Mouse (Mus musculus) Muller cell, postnatal 12 days (primary cell): ENCODE results near the gene Trip10.

Source experiments
- DNase-seq: peaks from one replicate; pipeline ENCODE4 v3.0.0-alpha.2; 2015; ENCODE audit errors: inconsistent ontology term

The Trip10 gene

DNA sequence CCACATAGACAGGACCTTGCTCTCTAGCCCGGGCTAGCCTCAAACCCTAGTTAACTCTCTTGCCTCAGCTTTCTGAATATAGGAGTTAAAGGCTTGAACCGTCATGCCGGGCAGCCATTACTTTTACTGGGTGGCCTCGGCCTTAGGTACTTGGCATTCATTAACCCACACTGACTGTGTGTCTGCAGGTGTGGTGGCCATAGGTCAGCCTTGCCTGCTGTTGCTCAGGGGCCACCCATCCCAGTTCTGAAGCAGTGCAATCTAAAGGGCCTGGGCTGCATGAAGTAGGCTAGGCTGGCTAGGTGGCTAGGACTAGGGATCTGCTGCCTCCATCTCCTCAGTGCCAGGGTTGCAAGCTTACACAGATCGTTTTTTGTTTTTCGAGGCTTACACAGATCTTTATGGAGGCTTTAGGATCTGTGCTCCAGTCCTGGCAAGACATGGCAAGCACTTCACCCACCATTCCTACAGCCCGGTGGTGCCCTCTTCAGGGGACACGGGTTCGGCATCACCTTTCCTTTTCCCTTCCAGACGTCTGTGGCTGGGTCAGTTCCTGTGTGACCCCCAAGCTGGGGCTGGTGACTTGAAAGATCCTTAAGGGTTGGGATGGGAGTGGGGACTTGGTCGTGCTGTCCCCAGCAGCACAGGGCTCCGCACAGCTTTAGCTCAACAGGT is 14.9 kb upstream of the Trip10 start:
- no peak for DNase-seq

DNA sequence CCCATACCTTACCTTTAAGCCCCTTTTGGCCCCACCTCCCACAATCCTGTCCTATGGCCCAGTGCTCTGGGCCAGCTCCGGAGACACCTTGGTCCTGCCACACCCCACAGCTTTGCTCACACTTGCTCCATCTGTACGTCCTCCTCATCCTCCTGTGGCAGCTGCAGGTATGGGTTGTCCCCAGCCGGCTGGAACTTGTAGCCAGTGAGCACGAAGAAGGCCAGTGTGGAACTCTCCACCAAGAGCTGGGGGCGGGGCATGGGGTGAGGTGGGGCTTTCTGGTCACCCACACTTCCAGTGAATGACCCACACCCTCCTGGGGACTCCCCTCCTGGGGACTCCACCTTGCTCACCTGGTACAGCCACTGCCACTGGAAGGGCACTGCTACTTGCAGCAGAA is 13.5 kb upstream of the Trip10 start:
- DNase-seq = no peak

DNA sequence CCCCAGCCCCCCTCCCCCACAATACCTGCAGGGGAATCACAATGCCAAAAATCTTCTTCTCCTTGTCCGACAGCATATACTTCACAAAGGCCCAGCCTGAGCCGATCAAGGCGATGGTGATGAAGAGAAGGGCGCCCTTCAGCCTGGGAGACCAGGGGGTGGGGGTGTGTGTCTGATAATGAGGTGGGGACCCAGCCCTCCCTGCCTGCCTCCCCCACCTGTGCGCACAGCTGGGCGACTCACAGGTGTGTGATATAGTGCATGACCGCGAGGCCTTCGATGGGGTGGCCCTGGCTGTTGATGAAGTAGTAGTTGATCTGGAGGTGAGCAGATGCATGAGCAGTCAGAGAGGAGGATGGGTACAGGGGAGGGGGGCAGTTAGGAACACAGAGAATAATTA is 12.1 kb upstream of the Trip10 start:
- DNase-seq = no peak

DNA sequence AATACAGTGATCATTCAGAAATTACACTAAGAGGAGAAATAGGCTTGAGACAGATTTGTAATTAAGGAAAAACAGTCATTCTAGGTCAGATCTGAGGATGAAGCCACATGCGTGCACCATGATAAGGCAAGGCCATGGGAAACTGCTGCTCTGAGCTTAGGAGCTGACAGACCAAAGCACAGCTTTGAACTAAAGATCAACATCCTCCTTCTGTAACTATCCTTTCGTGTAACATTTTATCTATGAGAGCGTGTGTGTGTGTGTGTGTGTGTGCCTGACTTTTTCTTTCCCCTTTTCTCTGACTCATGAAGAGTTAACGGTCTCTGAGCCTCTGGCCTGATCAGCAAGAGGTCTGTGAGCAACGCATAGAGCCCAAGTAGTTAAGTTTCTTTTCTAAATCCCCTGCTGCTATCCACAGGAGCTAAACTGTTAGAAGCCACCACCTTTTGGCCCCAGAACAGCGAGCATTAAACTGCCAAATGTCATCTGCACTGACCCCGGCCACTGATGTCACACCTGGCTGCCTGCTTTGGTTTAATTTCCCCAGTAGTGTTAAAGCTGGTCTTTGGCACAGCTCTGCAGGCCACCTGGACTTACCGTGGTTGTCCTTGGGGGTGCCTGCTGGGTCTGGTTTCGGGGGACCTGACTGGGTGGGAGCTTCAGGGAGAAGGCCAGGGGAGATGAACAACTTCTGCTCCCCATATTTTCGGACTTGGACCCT is 5.4 kb upstream of the Trip10 start:
- no peak for DNase-seq

DNA sequence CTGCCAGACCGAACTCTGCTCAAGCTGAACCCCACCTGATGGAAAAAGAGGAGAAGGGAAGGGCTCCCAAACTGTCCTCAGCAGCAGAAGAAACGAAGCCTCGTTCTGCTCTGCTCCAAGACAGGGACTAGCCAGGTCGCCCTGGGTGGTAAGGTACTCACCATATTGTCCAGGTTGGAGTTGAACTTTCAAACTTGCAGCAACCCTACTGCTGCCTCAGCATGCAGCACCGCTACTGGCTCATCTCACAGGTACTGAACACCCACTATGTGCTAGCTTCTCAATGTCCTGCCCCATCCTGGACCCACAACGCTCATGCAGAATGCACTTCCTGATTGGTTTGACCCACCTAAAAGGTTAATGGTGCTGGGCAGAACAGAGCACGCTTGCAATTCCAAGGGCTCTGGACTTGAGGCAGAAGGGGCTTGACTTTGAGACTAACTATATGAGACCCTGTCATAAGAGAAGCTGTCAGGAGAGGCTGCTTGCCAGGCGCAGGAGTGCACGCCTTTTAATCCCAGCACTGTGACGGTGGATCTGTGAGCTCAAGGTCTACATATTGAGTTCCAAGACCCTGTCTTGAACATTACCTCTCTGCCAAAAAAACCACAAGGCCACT is 3.8 kb upstream of the Trip10 start:
- DNase-seq = no peak

DNA sequence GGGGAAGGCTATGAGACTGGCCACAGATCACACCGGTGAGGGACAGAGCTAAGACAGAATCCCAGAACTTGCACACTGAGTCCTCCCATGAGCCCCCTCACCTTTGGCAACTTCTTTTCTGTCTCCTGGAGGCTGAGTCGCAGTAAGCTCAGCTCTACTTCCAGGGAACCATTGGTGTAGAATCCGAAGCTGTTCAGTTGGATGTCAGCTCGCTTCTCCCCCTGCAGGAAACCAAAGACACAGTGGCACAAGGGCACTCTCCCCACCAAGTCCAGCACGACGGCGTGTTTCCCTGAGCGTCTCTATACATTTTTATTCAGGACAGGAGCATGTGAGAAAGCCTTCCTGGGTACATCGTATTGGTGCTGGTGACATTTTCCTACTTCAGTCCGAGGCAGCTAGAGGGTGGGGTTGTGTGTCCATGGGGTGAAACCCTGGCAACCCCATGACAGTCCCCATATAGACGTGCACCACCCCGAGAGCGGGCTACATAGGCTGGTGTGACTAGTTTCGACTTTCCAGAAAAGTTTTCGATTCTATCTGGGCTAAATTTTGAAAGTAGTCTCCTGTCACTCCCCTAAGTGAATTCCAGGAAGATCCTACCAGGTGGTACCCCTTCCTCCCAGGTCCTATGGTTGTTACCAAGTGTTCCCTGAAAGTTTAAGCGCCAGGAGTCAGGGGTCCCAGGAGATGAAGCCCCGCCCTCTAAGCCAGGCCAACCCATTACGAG is 2.4 kb upstream of the Trip10 start:
- DNase-seq = no peak

DNA sequence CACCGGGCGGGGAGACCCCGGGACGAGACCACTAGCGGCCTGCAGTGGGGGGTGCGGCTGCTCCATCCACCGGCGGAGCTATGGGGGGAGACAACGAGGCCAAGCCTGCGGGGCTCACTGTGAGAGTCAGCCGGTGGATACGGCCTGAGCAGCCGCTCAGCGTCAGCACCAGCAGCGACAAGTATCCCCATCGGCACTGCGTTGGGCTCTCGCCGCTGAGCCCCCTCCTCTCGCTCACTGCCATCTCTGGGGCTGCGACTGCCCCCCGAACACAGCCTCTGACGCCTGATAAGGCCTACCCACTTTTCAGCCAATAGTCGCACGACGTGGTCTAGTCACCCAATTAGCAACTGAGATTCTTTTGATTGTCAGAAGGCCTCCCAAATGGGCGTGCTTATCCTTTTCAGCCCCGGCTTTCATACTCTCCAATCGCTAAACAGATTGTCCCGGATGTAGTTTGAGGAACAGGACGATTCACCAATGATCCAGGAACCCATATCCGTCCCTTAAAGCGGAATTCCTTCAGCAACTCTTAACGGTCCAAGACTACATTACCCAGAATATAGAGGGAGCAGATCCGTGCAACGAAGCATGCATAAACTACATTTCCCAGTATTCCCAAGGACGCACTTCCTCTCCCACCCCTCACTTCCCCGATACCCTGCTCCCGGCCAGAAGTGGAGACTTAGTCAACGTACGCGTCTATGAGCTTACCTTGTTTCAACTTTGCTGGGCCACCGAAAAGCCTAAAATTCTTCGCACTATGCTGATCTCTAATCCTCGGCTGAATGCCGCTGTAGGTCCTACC is 1.7 kb upstream of the Trip10 start:
- peak; percentile 98 for DNase-seq

DNA sequence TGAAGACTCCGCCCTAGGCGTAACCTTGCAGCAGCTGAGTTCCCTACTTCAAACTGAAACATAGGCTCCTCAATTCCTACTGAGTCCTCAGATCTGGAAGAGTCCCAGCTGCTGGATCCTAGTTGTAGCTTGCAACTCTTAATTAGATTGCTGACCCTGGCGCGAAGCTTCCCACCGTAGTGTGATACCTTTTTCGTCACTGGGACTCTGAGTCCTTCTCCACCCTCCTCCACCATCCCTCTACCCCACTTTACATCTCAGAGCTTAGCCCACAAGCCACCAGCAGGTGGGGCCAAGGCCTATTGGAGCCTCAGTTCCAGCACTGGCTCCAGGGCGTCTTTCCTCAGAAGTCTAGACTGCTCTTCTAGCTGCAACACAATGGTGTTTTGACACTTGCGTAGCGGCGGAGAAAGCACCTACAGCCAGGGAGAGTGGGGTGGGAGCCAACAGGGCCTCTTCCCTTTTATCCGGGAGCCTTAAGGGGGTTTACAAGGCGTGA is 1.0 kb upstream of the Trip10 start, which contains the start of gene Gpr108:
Gpr108 (minus strand) TSS at position 246 of the 499 bp plus-strand sequence.
- DNase-seq = peak; percentile 92

DNA sequence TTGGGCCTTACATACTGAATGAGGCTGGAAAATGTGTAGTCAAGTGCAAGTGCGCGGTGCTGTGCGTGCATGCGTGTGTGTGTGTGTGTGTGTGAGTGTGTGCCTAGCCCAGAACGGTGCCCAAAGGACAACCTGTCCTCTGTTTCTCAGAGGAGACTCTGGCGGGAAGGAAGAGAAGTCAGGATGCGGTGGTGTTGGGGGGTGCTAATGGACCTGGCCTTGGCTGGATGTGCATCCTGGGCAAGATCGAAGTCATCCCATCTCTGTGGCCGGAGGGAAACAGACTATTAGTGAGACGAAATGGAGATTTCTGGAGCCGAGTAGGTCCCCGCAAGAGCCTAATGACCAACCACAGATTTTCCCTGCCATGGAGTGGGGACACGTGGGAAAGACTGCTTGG is 484 bp upstream of the Trip10 start:
- DNase-seq = no peak

DNA sequence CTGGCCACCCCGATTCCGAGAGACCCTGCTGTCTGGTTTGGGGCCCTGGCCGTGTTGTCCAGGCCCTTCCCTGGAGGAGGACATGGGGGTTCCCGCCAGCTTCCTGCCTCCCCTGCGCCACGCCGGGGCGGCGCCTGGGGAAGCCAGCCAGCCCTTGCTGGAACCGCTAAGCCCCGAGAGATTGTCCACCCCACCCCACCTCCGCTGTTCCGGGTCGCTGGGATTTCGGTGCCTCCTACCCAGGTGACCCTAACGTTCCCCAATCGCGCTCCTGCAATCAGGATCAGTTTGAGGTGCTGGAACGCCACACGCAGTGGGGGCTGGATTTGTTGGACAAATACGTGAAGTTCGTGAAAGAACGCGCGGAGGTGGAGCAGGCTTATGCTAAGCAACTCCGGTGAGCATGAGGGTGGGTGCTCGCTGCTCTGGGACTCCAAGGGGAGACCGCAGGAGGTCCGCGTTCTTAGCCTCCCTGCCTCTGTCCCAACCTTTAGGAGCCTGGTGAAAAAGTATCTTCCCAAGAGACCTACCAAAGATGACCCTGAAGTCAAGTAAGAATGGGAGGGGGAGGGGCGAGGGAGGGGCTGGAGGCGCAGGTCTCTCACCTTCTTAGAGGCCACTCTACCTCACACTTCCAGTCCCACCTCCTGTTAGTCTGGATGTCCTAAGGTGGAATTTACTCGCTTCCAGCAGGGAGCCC is 1.4 kb downstream of the Trip10 start:
- DNase-seq = peak; percentile 59

DNA sequence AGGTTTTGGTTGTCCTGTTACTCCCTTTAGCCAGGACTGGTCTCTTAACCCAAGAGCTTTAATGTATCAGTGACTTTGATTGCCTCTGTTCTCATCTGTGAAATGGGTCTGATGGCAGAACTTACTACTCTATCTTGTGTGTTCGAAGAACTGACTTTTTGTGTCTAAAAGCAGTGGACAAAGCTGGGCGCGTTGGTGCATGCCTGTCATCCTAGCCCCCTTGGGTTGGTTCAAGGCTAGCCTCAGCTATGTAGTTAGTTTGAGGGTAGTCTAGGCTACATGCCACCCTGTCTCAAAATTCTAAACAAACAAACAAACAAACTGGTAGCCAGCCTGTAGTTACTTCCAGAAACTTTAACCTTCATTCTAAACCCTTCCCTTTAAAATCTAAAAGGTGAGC is 2.2 kb downstream of the Trip10 start:
- DNase-seq = no peak

DNA sequence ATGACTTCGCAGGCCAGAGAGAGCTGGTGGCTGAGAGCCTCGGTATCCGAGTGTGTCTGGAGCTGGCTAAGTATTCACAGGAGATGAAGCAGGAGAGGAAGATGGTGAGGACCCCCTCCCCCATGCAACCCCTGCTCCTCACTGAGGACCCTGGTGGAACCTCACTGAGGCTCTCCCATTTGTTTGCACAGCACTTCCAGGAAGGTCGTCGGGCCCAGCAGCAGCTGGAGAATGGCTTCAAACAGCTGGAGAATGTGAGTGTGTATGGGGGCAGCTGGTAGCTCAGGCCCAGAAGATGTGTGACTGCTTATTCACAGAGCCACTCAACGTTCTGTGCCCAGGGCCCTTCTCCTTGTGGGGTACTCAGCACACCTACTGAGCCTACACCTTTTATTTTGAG is 4.1 kb downstream of the Trip10 start:
- DNase-seq = no peak

DNA sequence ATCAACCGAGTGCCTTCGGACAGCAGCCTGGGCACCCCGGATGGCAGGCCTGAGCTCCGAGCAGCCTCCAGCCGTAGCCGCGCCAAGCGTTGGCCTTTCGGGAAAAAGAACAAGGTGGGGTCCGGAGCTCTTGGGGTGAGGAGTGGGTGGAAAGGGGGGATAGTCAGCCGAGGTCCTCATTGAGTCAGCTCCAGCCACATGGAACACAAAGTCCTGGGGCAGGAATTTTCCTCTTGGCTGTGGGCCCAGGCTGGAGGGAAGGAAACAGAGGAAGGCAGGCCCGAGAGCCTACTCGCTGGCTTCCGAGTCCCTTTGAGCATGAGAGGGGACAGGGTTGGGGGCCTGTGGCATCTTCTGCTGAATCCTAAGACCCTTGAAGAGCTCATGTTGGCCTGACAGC is 6.1 kb downstream of the Trip10 start:
- DNase-seq = no peak

DNA sequence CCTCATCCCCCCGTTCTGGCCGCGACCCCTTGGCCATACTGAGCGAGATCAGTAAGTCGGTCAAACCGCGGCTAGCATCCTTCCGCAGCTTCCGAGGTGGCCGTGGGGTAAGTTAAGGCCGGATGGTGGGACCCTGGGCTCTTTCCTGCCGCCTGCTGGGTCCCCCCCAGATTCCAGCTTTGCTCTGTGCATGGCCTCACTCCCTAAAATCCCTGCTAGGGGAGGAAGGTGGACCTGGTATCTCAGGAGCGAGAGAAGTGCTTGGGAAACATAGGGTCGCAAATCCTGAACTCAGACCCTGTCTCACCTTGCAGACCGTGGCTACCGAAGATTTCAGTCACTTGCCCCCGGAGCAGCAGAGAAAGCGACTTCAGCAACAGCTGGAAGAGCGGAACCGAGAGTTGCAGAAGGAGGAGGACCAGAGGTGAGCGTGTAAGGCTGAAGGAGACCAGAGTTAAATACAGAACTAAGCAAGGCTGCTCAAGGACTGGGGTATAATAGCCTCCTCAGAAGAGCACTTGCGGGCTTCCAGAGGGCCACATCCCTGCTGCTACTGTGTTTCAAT is 7.7 kb downstream of the Trip10 start:
- no peak for DNase-seq

DNA sequence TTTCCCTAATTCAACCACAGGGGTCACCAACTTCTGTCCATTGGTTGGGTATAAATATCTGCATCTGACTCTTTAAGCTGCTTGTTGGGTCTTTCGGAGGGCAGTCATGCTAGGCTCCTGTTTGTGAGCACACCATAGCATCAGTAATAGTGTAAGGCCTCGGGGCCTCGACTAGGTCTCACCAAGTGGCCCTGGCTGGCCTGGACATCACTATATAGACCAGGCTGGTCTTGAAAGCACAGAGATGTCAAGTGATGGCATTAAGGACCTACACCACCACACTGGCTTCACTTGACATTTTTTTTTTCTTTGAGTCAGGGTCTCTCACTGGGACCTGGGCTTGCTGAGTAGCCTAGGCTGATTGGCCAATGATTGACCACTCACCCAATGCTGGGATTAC is 8.9 kb downstream of the Trip10 start:
- no peak for DNase-seq

DNA sequence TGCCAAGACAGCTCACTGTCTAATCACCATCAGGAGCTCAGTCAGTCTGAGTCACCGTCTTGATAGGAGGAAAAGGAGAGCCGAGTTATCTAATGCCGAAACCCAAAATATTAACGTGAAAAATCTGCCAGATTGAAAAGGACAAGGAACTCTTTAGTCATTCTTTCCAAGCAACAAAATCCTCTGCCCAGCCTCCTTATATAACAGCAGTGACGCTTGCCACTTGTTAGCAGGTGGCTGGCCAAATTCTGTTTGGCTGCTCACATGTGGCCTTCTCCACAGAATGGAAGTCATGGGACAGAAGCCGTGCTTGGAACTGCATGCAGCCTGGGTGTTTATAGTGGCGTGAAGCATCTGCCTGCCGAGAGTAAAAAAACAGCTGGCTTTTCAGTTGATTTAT is 10.5 kb downstream of the Trip10 start:
- DNase-seq = peak; percentile 47

DNA sequence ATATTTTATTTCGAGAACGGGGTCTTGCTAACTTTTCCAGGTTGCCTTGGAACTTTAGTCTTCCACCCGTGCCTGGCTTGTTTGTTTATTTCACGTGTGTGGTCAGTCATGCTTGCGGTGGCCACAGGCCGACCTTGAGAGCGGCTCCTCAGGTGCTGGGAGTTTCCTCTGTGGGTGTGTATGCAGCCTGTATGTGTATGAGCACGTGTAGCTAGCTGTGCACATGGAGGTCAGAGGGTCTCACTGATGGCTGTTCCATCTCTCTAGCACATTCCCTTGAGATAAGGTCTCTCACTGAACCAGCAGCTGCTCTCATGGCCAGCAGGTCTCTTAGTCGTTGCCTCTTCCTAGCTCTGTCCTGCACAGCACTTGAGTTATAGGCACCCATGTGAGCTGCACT is 11.1 kb downstream of the Trip10 start:
- DNase-seq = no peak

DNA sequence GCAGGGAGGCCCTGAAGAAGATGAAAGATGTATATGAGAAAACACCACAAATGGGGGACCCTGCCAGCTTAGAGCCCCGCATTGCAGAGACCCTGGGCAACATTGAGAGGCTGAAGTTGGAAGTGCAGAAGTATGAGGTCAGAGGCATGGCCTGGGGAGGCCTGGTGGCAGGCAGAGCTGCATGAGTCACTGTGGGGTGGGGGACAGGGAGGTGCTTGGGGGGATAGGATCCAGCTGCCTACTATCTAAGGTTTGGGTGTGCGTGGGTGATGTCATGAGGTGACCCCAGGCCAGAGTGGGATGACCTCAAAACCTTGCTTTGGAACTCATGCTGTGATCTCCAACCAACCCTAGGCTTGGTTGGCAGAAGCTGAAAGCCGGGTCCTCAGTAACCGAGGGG is 12.0 kb downstream of the Trip10 start:
- no peak for DNase-seq

DNA sequence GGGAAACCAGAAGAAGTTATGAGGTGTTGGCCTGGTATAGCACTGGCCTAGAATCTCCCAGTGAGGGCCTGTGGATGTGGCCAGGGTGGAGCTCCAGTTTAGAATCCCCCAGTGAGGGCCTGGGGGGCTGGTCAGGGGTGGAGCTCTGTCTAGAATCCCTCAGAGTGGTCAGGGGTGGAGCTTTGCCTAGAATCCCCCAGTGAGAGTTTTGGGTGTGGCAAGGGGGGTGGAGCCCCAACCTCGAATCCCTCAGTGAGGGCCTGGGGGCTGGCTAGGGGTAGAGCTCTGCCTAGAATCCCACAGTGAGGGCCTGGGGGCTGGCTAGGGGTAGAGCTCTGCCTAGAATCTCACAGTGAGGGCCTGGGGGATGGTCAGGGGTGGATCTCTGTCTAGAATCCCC is 12.5 kb downstream of the Trip10 start:
- no peak for DNase-seq

DNA sequence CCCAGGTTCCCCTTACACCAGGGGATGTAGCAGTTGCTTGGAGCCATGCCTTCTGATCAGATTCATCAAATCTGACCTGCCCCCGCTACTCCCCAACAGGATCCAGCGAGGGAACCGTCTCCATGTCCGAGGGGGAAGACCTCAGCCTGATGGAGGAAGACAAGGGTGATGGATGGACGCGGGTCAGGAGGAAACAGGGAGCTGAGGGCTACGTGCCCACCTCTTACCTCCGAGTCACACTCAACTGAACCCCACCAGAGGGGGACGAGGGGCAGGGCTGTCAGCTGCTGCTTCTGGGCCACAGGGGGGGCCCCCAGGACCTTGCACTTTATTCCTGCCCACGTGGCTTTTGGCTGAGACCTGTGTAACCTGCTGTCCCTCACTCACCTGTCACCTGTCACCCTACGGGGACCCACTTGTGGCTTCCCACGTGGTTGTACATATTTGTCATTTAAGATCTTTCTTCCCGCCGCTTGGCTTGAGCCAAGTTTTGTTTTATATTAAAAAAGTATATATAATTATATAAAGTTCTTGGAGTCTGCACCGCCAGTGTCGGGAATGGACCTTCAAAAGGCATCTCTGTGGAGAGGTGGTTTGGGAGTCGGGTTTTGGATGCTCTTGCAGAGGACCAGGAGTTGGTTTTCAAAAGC is 13.8 kb downstream of the Trip10 start:
- DNase-seq = no peak
